Mouse (Mus musculus) lung, embryonic 14.5 days (tissue): ENCODE measurements around the gene Jmjd1c. TPM values are rescaled to one million over a fixed set of nuclear protein-coding genes. Genes with fewer than 3 reads are reported as not detected.
A peak's percentile ranks its signal among the peaks of the same experiment; 100 is the strongest.

Experiments
- ATAC-seq: fragments of 200-750 bp; cut with Nextera tagmentation; 2 replicates; pipeline ENCODE4 v1.8.0; 2017; ENCODE audit warnings: mild to moderate bottlenecking, moderate TSS enrichment, moderate library complexity; ENCODE audit not compliant: insufficient read depth
- DNase-seq: peaks from one replicate; pipeline ENCODE4 v3.0.0-alpha.2; 2015
- H3K27ac ChIP-seq: fragments of 300-500 bp; sonication (generic); 2 replicates; pipeline ENCODE4 v1.5.1; 2014; ENCODE audit warnings: low read depth, mild to moderate bottlenecking, moderate library complexity
- H3K27me3 ChIP-seq: fragments of 300-500 bp; sonication (generic); 2 replicates; pipeline ENCODE4 v1.6.1; 2014; ENCODE audit warnings: low read length, control low read depth; ENCODE audit not compliant: insufficient read depth
- H3K36me3 ChIP-seq: fragments of 300-500 bp; sonication (generic); 2 replicates; pipeline ENCODE4 v1.6.1; 2014; ENCODE audit warnings: control low read depth; ENCODE audit not compliant: insufficient read depth
- H3K4me1 ChIP-seq: fragments of 300-500 bp; sonication (generic); 2 replicates; pipeline ENCODE4 v1.6.1; 2014; ENCODE audit warnings: antibody characterized with exemption, control low read depth; ENCODE audit not compliant: insufficient read depth
- H3K4me2 ChIP-seq: fragments of 300-500 bp; sonication (generic); 2 replicates; pipeline ENCODE4 v1.6.1; 2014; ENCODE audit warnings: mild to moderate bottlenecking
- H3K4me3 ChIP-seq: fragments of 300-500 bp; sonication (generic); 2 replicates; pipeline ENCODE4 v1.5.1; 2014; ENCODE audit warnings: low read depth, low read length
- H3K9ac ChIP-seq: fragments of 300-500 bp; sonication (generic); 2 replicates; pipeline ENCODE4 v1.6.1; 2014
- H3K9me3 ChIP-seq: fragments of 300-500 bp; sonication (generic); 2 replicates; pipeline ENCODE4 v1.6.1; 2016; ENCODE audit warnings: low read depth, low read length, control low read depth
- CTCF ChIP-seq: IDR thresholded peaks from 2 replicates; pipeline ENCODE4 v1.5.1; 2016; ENCODE audit warnings: antibody characterized with exemption, low read depth
- WGBS: fragments of 180-500 bp; shearing (Covaris S2); extraction: QIAGEN DNeasy Blood & Tissue Kit; methylation state at CpG from one replicate; pipeline ENCODE4 v1.1.7; 2014; 5-methylcytosine and 5-hydroxymethylcytosine counted together
- polyA plus RNA-seq: library from polyadenylated mRNA; unstranded; fragments of >200 nt; fragmentation: Nextera tagmentation; extraction: Ambion mirVana; gene quantifications from 2 replicates; pipeline ENCODE4 v1.2.1, GENCODE M21; 2014

Gene Jmjd1c
- polyA plus RNA-seq, 1 experiment from 2014 or later, result 34.9 TPM

GRCm38 (mm10) chr10:67129531-67129930 lies 33.6 kb downstream of the Jmjd1c start:
- no peak overlapping the region for H3K4me3 ChIP-seq
- H3K36me3 ChIP-seq, result no peaks in the 10 kb centered on the region
- WGBS, result 55% methylated on average over 1 of the region's 1 CpGs
- no peak for ATAC-seq
- H3K9ac ChIP-seq, result no peak overlapping the region
- no peak overlapping the region for H3K27ac ChIP-seq
- TF ChIP-seq CTCF, result no peak
- H3K9me3 ChIP-seq, result no peaks in the 10 kb centered on the region
- H3K4me1 ChIP-seq, result peaks cover 6% of the 10 kb centered on the region
- no peak overlapping the region for H3K4me2 ChIP-seq
- DNase-seq, result no peak
- H3K27me3 ChIP-seq, result no peaks in the 10 kb centered on the region

GRCm38 (mm10) chr10:67131709-67132108 lies 35.8 kb downstream of the Jmjd1c start:
- no peak overlapping the region for H3K4me2 ChIP-seq
- no peak for TF ChIP-seq CTCF
- H3K9me3 ChIP-seq, result no peaks in the 10 kb centered on the region
- DNase-seq, result no peak
- H3K9ac ChIP-seq, result no peak overlapping the region
- H3K27ac ChIP-seq, result no peak overlapping the region
- H3K4me1 ChIP-seq, result peaks cover 6% of the 10 kb centered on the region
- no peak for ATAC-seq
- whole genome bisulfite sequencing, result 59% methylated on average over 1 of the region's 1 CpGs
- no peaks in the 10 kb centered on the region for H3K36me3 ChIP-seq
- no peak overlapping the region for H3K4me3 ChIP-seq
- no peaks in the 10 kb centered on the region for H3K27me3 ChIP-seq

GRCm38 (mm10) chr10:67134322-67134721 lies 38.4 kb downstream of the Jmjd1c start:
- 93% methylated on average over 2 of the region's 2 CpGs for WGBS
- DNase-seq, result no peak
- no peaks in the 10 kb centered on the region for H3K9me3 ChIP-seq
- no peak overlapping the region for H3K4me3 ChIP-seq
- no peaks in the 10 kb centered on the region for H3K4me1 ChIP-seq
- no peak for ATAC-seq
- H3K27ac ChIP-seq, result no peak overlapping the region
- H3K9ac ChIP-seq, result no peak overlapping the region
- TF ChIP-seq CTCF, result peak; percentile 34
- no peak overlapping the region for H3K4me2 ChIP-seq
- no peaks in the 10 kb centered on the region for H3K27me3 ChIP-seq
- H3K36me3 ChIP-seq, result no peaks in the 10 kb centered on the region

GRCm38 (mm10) chr10:67137437-67137836 lies 41.5 kb downstream of the Jmjd1c start:
- Histone ChIP-seq H3K9me3 (no peaks in the 10 kb centered on the region), H3K4me2 (no peak overlapping the region), H3K36me3 (no peaks in the 10 kb centered on the region), H3K9ac (no peak overlapping the region), H3K27ac (no peak overlapping the region), H3K27me3 (no peaks in the 10 kb centered on the region), H3K4me1 (no peaks in the 10 kb centered on the region), H3K4me3 (no peak overlapping the region)
- no peak for TF ChIP-seq CTCF
- ATAC-seq (no peak), DNase-seq (no peak)
- 83% methylated on average over 2 of the region's 2 CpGs for WGBS

- H3K9me3 ChIP-seq, result no peaks in the 10 kb centered on the region
- H3K9ac ChIP-seq, result no peak overlapping the region
- peaks cover 3% of the 10 kb centered on the region; the same call in 1 of the 2 replicates for H3K4me1 ChIP-seq
- ATAC-seq (no peak), DNase-seq (peak; percentile 75)
- no peak overlapping the region for H3K4me3 ChIP-seq
- no peak overlapping the region for H3K27ac ChIP-seq
- H3K36me3 ChIP-seq, result no peaks in the 10 kb centered on the region
- TF ChIP-seq CTCF, result no peak
- H3K4me2 ChIP-seq, result no peak overlapping the region
- no peaks in the 10 kb centered on the region for H3K27me3 ChIP-seq
Observed at GRCm38 (mm10) chr10:67143661-67144060, 47.7 kb downstream of the Jmjd1c start.

- no peak overlapping the region for H3K4me2 ChIP-seq
- H3K36me3 ChIP-seq, result no peaks in the 10 kb centered on the region
- H3K9ac ChIP-seq, result no peak overlapping the region
- H3K27me3 ChIP-seq, result no peaks in the 10 kb centered on the region
- TF ChIP-seq CTCF, result no peak
- ATAC-seq, result no peak
- no peak overlapping the region for H3K4me3 ChIP-seq
- peaks cover 3% of the 10 kb centered on the region; the same call in 1 of the 2 replicates for H3K4me1 ChIP-seq
- DNase-seq, result peak; percentile 8
- H3K27ac ChIP-seq, result no peak overlapping the region
- H3K9me3 ChIP-seq, result no peaks in the 10 kb centered on the region
- 53% methylated on average over 2 of the region's 2 CpGs for WGBS
Observed at GRCm38 (mm10) chr10:67144269-67144668, 48.3 kb downstream of the Jmjd1c start.

GRCm38 (mm10) chr10:67145623-67146022 lies 49.7 kb downstream of the Jmjd1c start:
- WGBS, result 86% methylated on average over 4 of the region's 4 CpGs

GRCm38 (mm10) chr10:67151766-67152165 lies 55.8 kb downstream of the Jmjd1c start:
- Histone ChIP-seq H3K4me2 (no peak overlapping the region), H3K27me3 (no peaks in the 10 kb centered on the region), H3K4me1 (no peaks in the 10 kb centered on the region), H3K9ac (no peak overlapping the region), H3K4me3 (no peak overlapping the region), H3K36me3 (no peaks in the 10 kb centered on the region), H3K27ac (no peak overlapping the region), H3K9me3 (no peaks in the 10 kb centered on the region)
- WGBS, result 92% methylated on average over 3 of the region's 3 CpGs
- no peak for DNase-seq
- no peak for ATAC-seq
- no peak for TF ChIP-seq CTCF

More at GRCm38 (mm10) chr10:67145623-67146022, 49.7 kb downstream of the Jmjd1c start:
- no peak for TF ChIP-seq CTCF
- Histone ChIP-seq H3K27ac (no peak overlapping the region), H3K36me3 (no peaks in the 10 kb centered on the region), H3K4me1 (peaks cover 3% of the 10 kb centered on the region; the same call in 1 of the 2 replicates), H3K4me2 (no peak overlapping the region), H3K9me3 (no peaks in the 10 kb centered on the region), H3K9ac (no peak overlapping the region), H3K4me3 (no peak overlapping the region), H3K27me3 (no peaks in the 10 kb centered on the region)
- ATAC-seq (no peak), DNase-seq (no peak)
